Mouse (Mus musculus): ENCODE measurements around the gene Pcsk5.

The Pcsk5 gene

GRCm38 (mm10) chr19:17800798-17801197 lies 36.6 kb downstream of the Pcsk5 start:
- DNase-seq: no peak

GRCm38 (mm10) chr19:17799419-17800185 lies 37.8 kb downstream of the Pcsk5 start:
- no peak for DNase-seq

GRCm38 (mm10) chr19:17793457-17793856 lies 44.0 kb downstream of the Pcsk5 start:
- no peak for DNase-seq

- no peak for DNase-seq
Observed at GRCm38 (mm10) chr19:17791485-17792052, 45.9 kb downstream of the Pcsk5 start.

GRCm38 (mm10) chr19:17788617-17789317 lies 48.7 kb downstream of the Pcsk5 start:
- no peak for DNase-seq

GRCm38 (mm10) chr19:17786744-17787143 lies 50.7 kb downstream of the Pcsk5 start:
- DNase-seq: no peak

- DNase-seq: no peak
Observed at GRCm38 (mm10) chr19:17784401-17785192, 52.8 kb downstream of the Pcsk5 start.

- no peak for DNase-seq
Observed at GRCm38 (mm10) chr19:17783231-17783630, 54.2 kb downstream of the Pcsk5 start.

GRCm38 (mm10) chr19:17781323-17781722 lies 56.1 kb downstream of the Pcsk5 start:
- no peak for DNase-seq

GRCm38 (mm10) chr19:17775943-17776342 lies 61.5 kb downstream of the Pcsk5 start:
- DNase-seq: no peak

- no peak for DNase-seq
Observed at GRCm38 (mm10) chr19:17775097-17775496, 62.3 kb downstream of the Pcsk5 start.

GRCm38 (mm10) chr19:17774061-17774460 lies 63.4 kb downstream of the Pcsk5 start:
- DNase-seq: no peak

- DNase-seq: peak; percentile 81 to 85
Observed at GRCm38 (mm10) chr19:17769610-17770399, 67.6 kb downstream of the Pcsk5 start.

GRCm38 (mm10) chr19:17765001-17765400 lies 72.4 kb downstream of the Pcsk5 start:
- no peak for DNase-seq

GRCm38 (mm10) chr19:17762740-17763139 lies 74.7 kb downstream of the Pcsk5 start:
- no peak for DNase-seq

- no peak for DNase-seq
Observed at GRCm38 (mm10) chr19:17761678-17762077, 75.8 kb downstream of the Pcsk5 start.

GRCm38 (mm10) chr19:17752841-17753240 lies 84.6 kb downstream of the Pcsk5 start:
- no peak for DNase-seq

GRCm38 (mm10) chr19:17748331-17748730 lies 89.1 kb downstream of the Pcsk5 start:
- DNase-seq: no peak

GRCm38 (mm10) chr19:17745380-17745779 lies 92.1 kb downstream of the Pcsk5 start:
- DNase-seq: no peak

GRCm38 (mm10) chr19:17744474-17745069 lies 92.9 kb downstream of the Pcsk5 start:
- DNase-seq: no peak

GRCm38 (mm10) chr19:17741465-17741864 lies 96.0 kb downstream of the Pcsk5 start:
- no peak for DNase-seq

Measured in cerebellum, adult 18-20 months (tissue).